Mouse (Mus musculus) embryonic facial prominence, embryonic 11.5 days (tissue): ENCODE results near the gene Dennd2a. TPM values are rescaled to one million over a fixed set of nuclear protein-coding genes. Genes with fewer than 3 reads are reported as not detected.

Source experiments
- ATAC-seq: fragments of 200-750 bp; cut with Nextera tagmentation; replicated peaks from 2 replicates; pipeline ENCODE4 v1.8.0; 2017; ENCODE audit warnings: low read depth; ENCODE audit not compliant: insufficient number of reproducible peaks, low FRiP score, low TSS enrichment
- DNase-seq: peaks from one replicate; pipeline ENCODE4 v3.0.0-alpha.2; 2015; ENCODE audit warnings: low spot score
- H3K27ac ChIP-seq: fragments of 300-500 bp; sonication (generic); replicated peaks from 2 replicates; pipeline ENCODE4 v1.5.1; 2014; ENCODE audit warnings: mild to moderate bottlenecking, low read depth, low read length, control low read depth
- H3K27me3 ChIP-seq: fragments of 300-500 bp; sonication (generic); 2 replicates; pipeline ENCODE4 v1.6.1; 2014; ENCODE audit warnings: mild to moderate bottlenecking, low read length, moderate library complexity, mixed read lengths; ENCODE audit not compliant: control insufficient read depth, insufficient read depth
- H3K36me3 ChIP-seq: fragments of 300-500 bp; sonication (generic); replicated peaks from 2 replicates; pipeline ENCODE4 v1.6.1; 2014; ENCODE audit warnings: low read depth, mild to moderate bottlenecking, low read length, moderate library complexity, mixed read lengths; ENCODE audit not compliant: control insufficient read depth, insufficient read depth
- H3K4me1 ChIP-seq: fragments of 300-500 bp; sonication (generic); 2 replicates; pipeline ENCODE4 v1.6.1; 2014; ENCODE audit warnings: low read length, mixed read lengths; ENCODE audit not compliant: control insufficient read depth, insufficient read depth
- H3K4me2 ChIP-seq: fragments of 300-500 bp; sonication (generic); 2 replicates; pipeline ENCODE4 v1.6.1; 2014; ENCODE audit warnings: low read depth, mild to moderate bottlenecking, control low read depth, low read length, moderate library complexity
- H3K4me3 ChIP-seq: fragments of 300-500 bp; sonication (generic); 2 replicates; pipeline ENCODE4 v1.5.1; 2014; ENCODE audit warnings: low read depth, low read length, control low read depth
- H3K9ac ChIP-seq: fragments of 300-500 bp; sonication (generic); replicated peaks from 2 replicates; pipeline ENCODE4 v1.6.1; 2014; ENCODE audit warnings: mild to moderate bottlenecking, control low read depth, low read length
- H3K9me3 ChIP-seq: fragments of 300-500 bp; sonication (generic); replicated peaks from 2 replicates; pipeline ENCODE4 v1.6.1; 2016; ENCODE audit warnings: mild to moderate bottlenecking, low read length, inconsistent platforms, mixed read lengths; ENCODE audit not compliant: control insufficient read depth
- WGBS: fragments of 180-500 bp; shearing (Covaris S2); extraction: QIAGEN DNeasy Blood & Tissue Kit; methylation state at CpG from one replicate; pipeline ENCODE4 v1.1.7; 2014; 5-methylcytosine and 5-hydroxymethylcytosine counted together
- polyA plus RNA-seq: library from polyadenylated mRNA; unstranded; fragments of >200 nt; fragmentation: Nextera tagmentation; extraction: Ambion mirVana; gene quantifications from 2 replicates; pipeline ENCODE4 v1.2.1, GENCODE M21; 2014

Dennd2a gene
- polyA plus RNA-seq, 1 experiment from 2014 or later: 27.4 TPM

- peaks cover 8% of the 10 kb centered on the region for H3K27me3 ChIP-seq
- H3K4me2 ChIP-seq: no peak overlapping the region
- no peak overlapping the region for H3K9ac ChIP-seq
- ATAC-seq: no peak
- H3K9me3 ChIP-seq: no peaks in the 10 kb centered on the region
- H3K4me1 ChIP-seq: no peaks in the 10 kb centered on the region
- peak; percentile 64 for DNase-seq
- H3K36me3 ChIP-seq: no peaks in the 10 kb centered on the region
- 49% methylated on average over 3 of the region's 5 CpGs for WGBS
- no peak overlapping the region for H3K27ac ChIP-seq
- H3K4me3 ChIP-seq: no peak overlapping the region
Observed at GRCm38 (mm10) chr6:39415762-39416161, 141.9 kb downstream of the Dennd2a start.

DNA sequence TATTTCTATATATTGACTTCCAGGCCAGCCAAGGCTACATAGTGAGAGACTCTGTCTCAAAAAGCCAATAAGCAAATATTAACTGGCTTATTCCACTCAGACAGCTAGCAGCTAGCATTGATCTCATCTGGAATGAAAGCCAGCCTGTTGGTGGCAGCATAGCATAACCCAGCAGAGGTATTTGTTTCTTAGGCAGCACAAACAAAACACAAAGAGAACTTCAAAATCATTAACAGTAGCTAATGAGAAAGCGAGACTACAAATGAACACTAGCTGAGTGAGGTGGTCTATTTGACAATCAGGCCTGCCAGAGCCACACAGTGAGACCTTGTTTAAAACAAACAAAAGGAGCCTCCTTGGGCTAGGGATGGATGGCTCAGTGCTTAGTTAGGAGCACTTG, 143.6 kb downstream of the Dennd2a start:
- no peak for ATAC-seq
- no peak overlapping the region for H3K9ac ChIP-seq
- DNase-seq: no peak
- H3K4me1 ChIP-seq: no peaks in the 10 kb centered on the region
- 87% methylated on average over 1 of the region's 1 CpGs for WGBS
- no peaks in the 10 kb centered on the region; the same call in 1 of the 2 replicates for H3K36me3 ChIP-seq
- H3K4me3 ChIP-seq: no peak overlapping the region
- H3K4me2 ChIP-seq: no peak overlapping the region
- no peaks in the 10 kb centered on the region for H3K9me3 ChIP-seq
- peaks cover 8% of the 10 kb centered on the region for H3K27me3 ChIP-seq
- H3K27ac ChIP-seq: no peak overlapping the region

Other genes with a start within 250 kb of the Dennd2a start
- gene Slc37a3, start 180.2 kb downstream of the Dennd2a start, polyA plus RNA-seq: 44.2 and 47.7 TPM in 2 replicates
- gene Rab19, start 176.7 kb downstream of the Dennd2a start, polyA plus RNA-seq: 0.78 and 1.1 TPM in 2 replicates
- 55.7 and 59.7 TPM in 2 replicates for gene Mkrn1, start 137.4 kb downstream of the Dennd2a start, polyA plus RNA-seq
- gene Adck2, start 16.0 kb upstream of the Dennd2a start, polyA plus RNA-seq: 25.1 and 26.7 TPM in 2 replicates
- 1.3 TPM in 1 of 2 replicates, not detected in the other for gene Gm42420, start 27.9 kb upstream of the Dennd2a start, polyA plus RNA-seq
- gene Ndufb2, start 34.7 kb upstream of the Dennd2a start, polyA plus RNA-seq: 228 and 264 TPM in 2 replicates
- 17.9 and 18.8 TPM in 2 replicates for gene Braf, start 167.6 kb upstream of the Dennd2a start, polyA plus RNA-seq